Mouse (Mus musculus): ENCODE data around the gene Churc1.
"Not testable (repeated sequence)": the region's sequence is repeated elsewhere in the genome, so short reads cannot be mapped to it uniquely, and the experiment has no call there.

The Churc1 gene

DNA sequence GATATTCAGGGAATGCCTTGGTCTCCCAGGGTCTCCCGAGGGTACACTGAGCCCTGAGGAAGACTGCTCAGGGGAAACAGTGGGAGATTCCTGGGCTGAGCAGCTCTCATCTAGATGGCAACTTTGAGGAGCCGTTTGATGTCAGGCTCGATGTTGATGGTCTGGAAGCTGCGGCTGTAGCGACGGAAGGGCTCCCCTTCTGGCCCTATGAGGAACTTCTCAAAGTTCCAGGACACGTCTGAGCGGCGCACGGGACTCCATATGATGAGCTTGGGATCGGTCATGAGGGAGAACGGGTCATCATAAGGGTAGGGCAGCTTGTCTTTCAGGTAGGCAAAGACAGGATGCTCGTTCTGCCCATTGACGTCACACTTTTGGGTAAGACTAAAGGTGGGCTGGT is 27.2 kb downstream of the Churc1 start:
- DNase-seq (ENCODE audit: low read depth in 2 of 2, low spot score in 2 of 2), result not testable (repeated sequence)

DNA sequence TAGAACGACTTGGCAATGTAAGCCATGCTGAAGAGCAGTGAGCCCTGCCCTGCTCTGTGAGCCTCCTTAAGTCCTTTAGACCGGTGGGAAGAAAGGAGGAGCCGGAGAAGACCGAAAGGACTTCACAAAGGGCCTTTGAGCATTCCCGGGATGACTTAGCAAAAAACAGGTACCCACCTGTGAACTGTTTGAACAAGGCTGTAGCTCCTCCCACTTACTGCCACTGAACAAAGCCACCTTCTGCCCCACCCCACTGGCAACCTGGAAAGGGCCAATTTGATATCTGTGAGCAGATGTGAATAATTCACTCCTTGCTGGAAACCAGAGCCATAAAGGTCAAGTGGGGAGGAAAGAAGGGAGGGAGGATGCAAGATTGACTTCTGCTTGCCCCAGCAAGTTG is 30.0 kb downstream of the Churc1 start, which contains the start of gene Gpx2:
Gpx2 (minus strand) TSS at position 205 of the 400 bp plus-strand sequence.
- no peak for DNase-seq (ENCODE audit: low read depth in 2 of 2, low spot score in 2 of 2)

DNA sequence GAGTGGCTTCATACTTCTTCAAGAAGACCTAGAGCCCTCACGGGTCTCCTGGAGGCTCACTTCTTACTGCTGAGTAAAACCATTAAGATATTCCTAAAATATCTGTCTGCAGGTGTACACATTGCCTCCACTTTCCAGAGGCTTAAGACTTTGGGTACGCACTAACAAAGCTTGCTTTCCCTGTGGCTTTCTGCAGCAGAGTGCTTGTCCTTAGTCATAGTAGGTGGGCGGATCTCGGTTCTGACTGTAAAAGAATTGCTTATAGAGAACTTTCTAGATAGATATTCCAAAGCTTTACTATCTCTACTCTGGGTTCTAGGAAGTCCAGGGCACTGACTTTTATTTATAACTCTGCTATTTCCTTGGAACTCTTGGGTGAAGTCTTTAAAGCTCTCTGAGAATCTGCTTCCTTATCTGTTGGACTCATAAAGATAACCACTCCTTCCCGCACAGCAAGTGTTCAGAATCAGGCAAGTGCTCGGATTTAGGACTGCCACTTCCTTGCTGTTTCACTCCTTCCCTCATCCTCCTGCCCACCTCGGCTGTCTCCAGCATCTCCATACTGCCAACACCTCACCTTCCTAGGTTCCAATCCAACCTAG is 31.7 kb downstream of the Churc1 start:
- no peak for DNase-seq (ENCODE audit: low read depth in 2 of 2, low spot score in 2 of 2)

DNA sequence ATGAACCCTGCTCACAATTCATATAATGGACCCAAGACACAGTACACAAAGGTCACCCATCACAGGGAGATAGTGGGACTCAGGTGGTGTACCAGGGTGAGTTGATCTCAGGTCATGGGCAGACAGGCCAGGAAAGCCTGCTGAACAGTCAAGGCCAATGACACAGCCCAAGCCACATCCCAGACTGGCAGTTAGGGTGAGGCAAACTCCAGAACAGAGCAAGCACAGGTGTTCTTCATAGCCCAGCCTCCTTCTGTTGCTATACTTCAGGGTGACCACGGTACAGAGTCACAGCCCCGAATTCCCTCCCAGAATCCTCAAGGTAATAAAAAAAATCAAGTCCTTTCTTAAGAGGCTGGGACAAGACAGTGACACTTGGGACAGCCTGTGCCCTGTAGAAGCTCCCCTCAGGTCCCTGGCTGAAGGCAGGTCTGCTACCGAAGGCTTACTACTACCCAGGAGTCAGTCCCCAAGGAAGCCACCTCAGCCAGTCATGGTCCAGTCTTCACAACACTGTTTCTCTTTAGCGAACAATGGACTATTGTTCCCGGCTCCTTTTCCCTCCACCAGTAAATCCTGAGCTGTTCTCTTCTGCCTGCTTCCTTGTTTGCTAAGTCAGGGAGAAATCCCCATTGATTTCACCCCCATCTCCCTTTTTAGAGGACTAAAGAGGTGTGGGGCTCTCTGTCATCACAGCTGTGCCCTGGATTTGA is 32.8 kb downstream of the Churc1 start:
- DNase-seq (ENCODE audit: low read depth in 2 of 2, low spot score in 2 of 2), result no peak

DNA sequence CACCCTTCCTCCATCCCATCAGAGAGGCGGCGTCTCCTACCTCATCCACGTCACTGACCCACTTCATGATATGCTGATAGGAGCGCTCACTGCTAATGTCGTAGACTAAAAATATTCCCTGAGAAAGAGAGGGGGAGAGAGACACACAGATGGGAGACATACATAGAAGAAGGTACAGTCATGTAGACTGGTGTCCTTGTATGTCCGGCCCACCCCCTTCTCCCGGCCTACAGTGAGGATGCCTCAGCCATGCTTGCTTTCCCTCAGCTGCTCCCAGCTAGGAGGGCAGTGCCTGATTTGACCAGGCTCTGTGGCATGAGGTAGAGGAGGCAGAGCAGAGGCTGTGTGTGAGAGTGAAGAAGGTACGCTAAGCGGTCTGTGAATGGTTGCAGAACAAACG is 37.7 kb downstream of the Churc1 start:
- DNase-seq (ENCODE audit: low read depth in 2 of 2, low spot score in 2 of 2), result no peak

DNA sequence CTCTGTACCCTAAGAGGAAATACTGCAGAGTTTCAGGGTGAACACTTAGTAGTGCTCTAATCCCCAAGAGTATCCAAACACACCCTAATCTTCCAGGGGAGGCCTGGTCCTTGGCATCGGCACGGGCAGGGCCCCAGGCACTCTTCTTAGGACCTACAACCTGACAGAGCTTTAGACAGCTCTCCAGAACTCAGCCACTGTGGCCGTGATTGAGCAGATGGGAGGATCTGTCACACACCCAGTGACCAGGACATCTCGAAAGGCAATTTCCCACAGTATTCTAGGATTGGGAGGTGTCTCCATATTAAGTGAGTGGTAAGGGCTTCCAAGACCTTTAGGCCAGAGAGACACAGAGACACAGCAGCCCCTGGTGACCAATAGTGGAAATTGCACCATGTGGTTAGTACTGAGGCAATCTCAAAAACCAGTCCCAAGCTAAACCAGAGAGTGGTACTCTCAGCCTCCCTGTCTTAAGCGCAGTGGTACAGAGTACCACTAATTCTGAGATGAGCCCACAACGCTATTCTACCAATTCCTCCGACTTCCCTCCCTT is 38.4 kb downstream of the Churc1 start:
- DNase-seq (ENCODE audit: low read depth in 2 of 2, low spot score in 2 of 2), result peak; percentile 16 to 47

DNA sequence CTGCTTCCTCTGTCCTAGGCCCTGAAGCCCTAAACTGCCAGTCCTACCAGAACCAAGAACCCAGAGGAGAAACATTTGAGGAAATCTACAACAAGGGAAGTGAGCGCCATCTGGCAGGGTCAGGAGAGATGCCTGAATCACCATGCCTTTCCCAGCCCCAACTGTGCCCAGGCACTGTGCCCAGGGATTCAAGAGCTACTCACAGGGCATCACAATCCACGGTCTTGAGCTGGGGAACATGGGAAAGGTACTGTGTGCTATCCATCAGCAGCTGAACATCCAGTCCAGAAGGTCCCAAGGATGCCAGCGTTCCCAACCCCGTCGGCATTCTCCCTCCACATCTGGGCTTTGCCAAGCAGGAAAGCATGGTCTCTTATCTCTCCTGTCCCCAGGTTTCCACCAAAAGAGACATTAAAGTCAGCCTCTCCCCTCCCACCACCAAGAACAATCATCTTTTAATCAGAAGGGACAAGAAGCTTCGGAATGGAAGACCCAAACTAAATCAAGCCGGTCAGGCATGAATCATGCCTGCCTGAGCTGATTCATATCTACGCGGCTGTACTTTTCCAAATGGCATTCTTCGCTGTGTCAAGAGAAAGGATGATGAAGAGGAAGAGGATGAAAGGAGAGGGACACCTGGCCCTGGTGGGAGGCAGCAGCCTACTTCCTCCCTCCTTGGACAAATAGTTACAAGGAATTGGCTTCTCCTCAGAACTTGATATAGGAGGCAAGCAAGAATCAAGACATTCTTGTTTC is 39.9 kb downstream of the Churc1 start:
- DNase-seq (ENCODE audit: low read depth in 2 of 2, low spot score in 2 of 2), result no peak

DNA sequence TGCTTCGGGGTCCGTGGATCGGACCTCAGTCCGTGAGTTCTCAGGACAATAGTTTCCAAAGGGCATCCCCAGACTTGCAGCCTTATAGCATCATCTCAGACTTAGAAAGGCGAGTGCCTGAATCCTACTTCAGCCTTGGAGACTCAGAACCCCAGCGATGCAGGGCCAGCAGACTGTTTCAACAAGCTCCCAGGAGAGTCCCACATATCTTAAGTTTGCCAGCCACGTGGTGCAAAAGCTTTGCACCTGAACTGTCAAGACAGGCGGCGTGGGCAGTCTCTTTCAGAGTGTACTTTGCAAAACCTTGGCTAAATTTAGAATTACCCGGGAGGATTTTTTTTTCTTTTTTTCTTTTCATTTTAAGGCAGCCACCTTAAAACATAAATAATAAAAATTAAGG is 42.5 kb downstream of the Churc1 start:
- DNase-seq (ENCODE audit: low read depth in 2 of 2, low spot score in 2 of 2), result no peak

DNA sequence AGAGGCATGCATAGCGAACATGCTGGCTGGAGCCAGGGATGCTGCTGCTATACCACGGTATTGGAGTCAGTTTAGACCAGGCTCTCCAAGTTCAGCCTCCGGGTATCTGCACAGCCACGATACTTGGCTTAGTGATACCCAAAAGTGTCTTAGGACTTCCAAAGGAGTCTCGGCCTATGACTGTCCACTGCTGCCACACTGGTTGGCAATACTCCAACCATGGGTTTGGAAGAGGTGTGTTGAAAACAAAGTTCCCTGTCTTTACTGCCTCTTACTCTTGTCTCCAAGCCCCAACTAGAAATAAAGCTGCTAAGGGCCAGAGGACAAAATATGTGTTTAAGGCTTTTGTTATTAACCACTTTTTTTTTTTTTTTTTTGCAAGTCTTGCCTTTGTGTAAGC is 45.2 kb downstream of the Churc1 start:
- no peak for DNase-seq (ENCODE audit: low read depth in 2 of 2, low spot score in 2 of 2)

DNA sequence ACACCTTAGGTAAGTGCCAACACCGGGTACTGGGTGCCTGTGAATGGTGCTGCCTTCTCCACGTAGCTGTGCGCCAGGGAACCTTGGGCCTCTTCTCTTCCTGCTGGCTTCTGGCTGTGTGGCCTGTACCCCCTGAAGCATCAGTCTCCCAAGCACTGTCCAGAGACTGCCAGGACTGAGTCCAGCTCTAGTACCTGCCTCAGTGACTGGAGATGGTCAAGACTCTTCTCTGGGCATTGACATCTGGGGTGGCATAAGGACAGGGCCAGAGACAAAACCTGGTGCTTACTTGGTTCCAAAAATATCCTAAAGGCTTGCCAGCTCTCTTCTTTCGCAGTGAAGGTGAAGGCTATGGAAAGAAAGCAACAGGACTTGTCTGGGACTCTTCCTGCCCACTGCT is 45.7 kb downstream of the Churc1 start:
- DNase-seq (ENCODE audit: low read depth in 2 of 2, low spot score in 2 of 2), result no peak

DNA sequence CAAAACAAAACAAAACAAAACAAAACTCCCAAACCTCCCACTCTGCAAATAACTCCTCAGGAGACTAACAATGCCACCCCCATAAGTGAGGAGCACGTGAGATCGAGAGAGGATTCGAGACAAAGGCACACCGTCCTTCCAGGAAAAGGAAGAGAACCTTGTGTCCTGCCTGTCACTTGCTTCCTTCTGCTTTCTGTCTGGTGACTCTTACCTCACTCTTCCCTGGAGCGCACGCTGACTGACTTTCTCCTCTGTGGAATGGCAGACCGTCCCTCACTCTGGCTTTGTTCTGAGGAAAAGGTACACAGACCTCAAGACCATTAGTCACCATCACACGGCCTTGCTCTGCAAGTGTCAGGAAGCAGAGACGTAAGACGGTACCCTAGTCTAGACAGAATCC is 48.2 kb downstream of the Churc1 start:
- no peak for DNase-seq (ENCODE audit: low read depth in 2 of 2, low spot score in 2 of 2)

DNA sequence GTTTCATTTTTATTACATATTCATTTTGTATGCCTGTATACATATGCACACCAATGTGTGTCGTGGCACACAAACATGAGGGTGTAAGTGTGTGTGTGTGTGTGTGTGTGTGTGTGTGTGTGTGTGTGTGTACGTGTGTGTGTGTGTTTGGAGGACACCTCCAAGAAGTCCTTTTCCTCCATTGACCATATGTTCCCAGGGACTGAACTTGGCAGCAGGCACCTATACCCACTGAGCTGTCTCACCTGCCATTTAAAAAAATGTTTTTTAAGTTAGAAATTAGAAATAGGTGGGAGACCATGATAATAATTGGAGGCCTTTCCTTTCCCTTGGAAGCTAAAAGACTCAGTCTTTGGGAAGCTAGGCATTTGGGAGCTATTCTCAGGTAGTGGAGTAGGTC is 48.8 kb downstream of the Churc1 start:
- no peak for DNase-seq (ENCODE audit: low read depth in 2 of 2, low spot score in 2 of 2)

DNA sequence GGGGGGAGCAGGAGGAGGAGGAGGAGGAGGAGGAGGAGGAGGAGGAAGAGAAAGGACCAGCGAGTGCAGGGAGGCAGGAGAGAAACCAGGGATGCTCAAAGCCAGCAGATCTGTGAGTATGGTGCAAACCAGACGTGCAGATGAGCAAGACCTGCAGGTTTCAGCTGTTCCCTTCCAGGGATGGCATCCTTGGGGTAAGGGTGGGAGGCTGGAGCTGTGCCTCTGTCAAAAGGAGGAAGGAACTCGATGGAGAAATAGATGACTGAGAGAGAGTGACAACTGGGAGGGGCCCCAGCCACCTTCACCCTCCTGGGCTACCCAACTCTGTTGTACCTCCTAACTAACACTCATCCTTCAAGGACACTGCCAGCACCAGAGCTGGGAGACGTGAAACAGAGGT is 51.4 kb downstream of the Churc1 start:
- no peak for DNase-seq (ENCODE audit: low read depth in 2 of 2, low spot score in 2 of 2)

DNA sequence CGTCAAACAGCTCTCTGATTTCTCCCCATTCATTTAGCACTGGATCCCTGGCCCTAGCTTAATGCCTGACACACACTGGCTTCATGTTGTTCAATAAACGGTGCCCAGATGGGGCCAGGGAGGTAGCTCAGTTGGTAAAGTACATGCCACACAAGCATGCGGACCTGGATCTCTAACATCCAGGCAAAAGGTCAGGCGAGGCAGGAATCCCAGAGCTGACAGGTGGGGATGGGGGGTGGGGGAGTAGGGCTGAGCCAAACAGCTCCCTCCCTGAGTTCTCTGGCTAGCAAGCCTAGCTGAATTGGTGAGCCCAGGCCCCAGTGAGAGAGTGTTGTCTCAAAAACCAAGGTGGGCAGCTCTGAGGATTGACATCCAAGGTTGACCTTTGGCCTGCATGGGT is 51.8 kb downstream of the Churc1 start:
- no peak for DNase-seq (ENCODE audit: low read depth in 2 of 2, low spot score in 2 of 2)

DNA sequence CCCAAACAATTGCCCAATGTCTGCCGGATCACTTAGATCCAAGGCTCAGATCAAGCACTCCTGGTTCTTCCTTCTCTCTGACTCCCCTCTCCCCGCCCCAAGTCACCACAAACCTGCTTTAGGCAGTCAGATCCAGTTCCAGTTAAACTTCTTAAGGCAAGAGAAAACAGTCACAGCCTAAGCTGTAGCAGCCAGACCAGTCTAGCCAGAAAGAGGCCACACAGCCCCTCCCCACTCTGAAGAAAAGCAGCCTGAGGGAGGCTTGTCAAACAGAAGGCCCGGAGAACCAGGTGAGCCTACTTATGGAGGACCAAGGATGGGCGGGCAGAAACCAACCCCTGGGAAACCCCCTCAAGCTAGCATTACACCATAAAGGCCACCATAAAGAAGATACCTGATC is 52.8 kb downstream of the Churc1 start:
- DNase-seq (ENCODE audit: low read depth in 2 of 2, low spot score in 2 of 2), result no peak

DNA sequence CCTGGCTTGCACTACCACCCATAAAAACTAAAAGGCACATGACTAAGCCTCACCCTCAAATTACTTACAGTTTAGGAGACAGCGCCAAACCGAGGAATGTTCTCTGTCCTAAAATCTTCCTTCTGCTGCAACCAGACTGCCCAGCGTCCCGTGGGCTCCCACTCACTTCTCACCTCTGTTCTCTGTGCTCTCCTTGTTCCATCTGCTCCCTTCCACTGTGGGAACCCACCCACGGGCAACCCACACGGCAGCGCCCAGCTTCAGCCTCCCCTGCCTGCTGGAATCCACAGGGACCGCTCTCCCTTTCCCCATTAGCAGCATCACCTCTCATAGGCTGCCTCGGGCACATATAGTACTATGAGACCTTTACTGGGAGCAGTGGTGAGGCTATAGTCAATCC is 53.6 kb downstream of the Churc1 start:
- no peak for DNase-seq (ENCODE audit: low read depth in 2 of 2, low spot score in 2 of 2)

DNA sequence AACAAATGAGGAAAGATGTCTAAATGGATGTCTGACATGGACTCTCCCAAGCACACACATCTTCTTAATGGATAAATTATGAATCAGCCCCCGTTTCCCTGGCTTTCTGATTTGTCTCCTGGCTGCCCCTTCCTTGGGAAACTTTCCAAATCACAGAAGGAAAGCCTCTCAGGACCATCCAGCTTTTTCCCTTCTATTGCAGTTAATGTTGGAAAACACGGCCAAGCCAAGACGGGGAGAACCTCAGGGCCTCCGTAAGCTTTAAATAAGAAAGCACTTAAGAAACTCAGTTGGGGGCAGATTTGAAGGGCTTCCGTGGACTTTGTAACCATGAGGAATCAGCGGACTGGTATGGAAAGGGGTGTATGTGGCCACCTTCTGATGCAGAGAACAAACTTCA is 54.5 kb downstream of the Churc1 start:
- DNase-seq (ENCODE audit: low read depth in 2 of 2, low spot score in 2 of 2), result no peak

DNA sequence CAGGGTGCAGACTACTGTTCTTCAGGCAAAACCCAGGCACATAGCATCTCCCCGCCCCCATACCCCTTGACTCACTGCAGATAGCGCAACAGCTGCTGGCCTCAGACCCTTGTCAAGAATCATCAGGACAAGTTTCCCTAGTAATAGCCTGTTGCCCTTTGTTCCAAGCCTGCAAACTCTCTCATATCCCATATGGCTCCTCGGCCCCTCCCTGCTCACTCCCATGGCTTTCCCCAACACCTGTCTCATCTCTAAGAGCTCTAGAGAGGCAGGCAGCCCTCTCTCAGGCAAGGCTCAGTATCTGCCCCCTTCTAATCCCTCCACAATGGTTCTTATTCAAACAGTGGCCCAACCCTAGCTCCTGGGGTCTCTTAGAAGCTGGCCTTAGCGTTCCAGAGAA is 55.3 kb downstream of the Churc1 start:
- DNase-seq (ENCODE audit: low read depth in 2 of 2, low spot score in 2 of 2), result no peak

DNA sequence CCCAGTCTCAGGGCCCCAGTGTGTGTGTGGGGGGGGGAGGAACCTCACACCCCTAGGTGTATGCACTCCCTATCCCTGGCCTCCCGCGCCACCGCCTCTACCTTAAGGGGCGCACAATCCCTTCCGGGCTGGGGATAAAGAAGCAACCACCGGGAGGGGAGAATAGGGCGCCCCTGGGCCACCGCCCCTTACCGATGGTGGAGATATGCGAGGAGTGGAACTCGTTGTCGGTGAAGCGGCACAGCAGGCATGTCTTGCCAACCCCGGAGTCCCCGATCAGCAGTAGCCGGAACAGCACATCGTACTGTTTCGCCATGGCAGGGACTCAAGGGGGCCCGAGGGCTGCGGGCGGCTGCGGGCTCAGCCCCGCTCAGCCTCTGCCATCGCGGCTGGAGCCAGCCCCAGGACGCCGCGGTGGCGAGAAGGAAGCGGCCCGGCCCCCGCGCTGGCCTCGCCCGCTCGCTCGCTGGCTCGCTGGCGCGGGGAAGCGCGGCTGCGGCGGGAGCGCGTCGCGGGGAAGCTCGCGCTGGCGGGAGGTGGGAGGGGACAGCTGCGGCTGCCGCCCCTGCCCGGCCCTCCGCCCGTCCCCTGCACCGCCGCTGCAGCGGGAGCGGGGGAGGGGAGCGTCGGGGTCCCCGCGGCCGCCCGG is 56.8 kb downstream of the Churc1 start:
- DNase-seq (ENCODE audit: low read depth in 2 of 2, low spot score in 2 of 2), result no peak

DNA sequence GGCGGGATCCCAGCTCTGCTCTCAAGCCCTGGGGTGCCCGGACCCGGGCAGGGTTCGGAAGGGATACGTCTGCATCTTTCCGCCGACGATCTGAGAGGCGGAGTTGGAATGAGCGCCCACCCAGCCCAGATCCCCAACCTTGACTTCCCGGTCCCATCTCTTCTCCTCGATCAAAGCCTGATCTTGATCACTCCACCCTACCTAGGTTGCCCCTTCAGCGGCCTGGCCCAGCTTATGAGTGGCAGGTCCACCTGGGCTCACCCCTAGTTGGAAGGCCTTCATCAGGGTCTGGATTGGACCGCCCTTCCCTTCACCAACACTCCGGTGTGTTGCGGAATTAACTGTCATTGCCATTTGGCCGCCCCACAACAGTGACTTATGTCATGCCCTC is 57.3 kb downstream of the Churc1 start, which contains the start of gene Rab15:
Rab15 (minus strand) TSS at position 258 of the 391 bp plus-strand sequence.
- no peak for DNase-seq (ENCODE audit: low read depth in 2 of 2, low spot score in 2 of 2)

DNA sequence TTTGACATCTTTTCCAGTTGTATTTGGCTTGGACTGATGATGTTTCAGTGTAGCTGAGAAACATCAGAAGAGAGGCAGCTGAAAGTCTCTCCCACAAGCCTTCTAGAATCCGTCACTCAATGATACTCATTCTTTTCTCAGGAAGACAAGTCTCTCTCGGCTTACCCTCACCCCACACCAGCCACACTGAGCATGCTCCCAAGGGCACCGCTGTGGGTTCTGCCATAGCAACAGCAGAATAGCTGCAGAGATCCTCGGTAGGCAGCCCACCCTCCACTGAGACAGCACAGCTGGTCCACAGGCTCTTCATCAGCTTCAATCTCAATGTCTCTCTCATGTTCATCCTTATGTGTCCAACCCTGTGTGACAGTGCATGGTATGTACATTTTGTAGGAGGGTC is 59.9 kb downstream of the Churc1 start:
- no peak for DNase-seq (ENCODE audit: low read depth in 2 of 2, low spot score in 2 of 2)
